Mouse (Mus musculus): ENCODE measurements around the gene Olfr630.
A peak's percentile ranks its signal among the peaks of the same experiment; 100 is the strongest.
"Not testable (repeated sequence)": the region's sequence is repeated elsewhere in the genome, so short reads cannot be mapped to it uniquely, and the experiment has no call there.

Gene Olfr630

DNA sequence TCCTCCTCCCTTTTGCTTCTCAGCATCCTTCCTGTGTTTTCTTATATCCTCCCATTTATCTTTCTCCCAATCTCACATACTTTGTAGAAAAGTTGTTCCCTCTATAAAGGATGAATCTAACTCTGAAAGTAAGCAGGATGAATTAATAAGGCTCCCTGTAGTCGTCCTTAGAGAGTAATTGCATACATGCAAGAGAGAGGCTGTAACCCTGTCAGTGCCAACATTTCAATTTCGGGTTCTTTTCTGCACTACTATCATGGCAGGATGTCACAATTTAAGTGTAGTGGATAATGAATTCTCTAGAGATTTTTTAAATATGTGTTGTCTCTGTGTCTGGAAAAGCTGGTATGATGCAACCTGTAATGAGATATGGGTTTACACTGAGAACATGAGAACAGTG lies at the start of gene Olfr630:
Olfr630 (minus strand) TSS at position 101 of the 400 bp plus-strand sequence.
- no peak for DNase-seq (ENCODE audit: low read depth, low spot score)

DNA sequence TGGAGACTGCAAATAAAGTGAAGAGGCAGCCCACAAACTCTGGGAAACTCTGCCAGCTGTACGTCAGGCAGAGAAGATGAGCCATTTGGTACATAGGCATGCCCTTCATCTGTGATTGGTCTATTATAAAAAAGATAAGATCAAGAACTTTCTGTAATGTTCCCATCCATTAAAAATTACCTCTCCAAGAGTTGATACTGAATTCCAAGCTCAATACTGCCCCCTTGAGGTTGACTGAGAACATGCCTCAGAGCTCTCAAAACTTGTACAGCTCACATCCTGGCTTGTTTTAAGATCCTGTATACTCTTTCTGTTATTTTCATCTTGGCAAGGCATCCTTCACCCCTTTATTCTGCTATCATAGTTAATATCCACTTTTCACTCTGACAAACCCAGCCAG lies 49.7 kb upstream of the Olfr630 start:
- peak; percentile 9 for DNase-seq (ENCODE audit: low read depth, low spot score)

DNA sequence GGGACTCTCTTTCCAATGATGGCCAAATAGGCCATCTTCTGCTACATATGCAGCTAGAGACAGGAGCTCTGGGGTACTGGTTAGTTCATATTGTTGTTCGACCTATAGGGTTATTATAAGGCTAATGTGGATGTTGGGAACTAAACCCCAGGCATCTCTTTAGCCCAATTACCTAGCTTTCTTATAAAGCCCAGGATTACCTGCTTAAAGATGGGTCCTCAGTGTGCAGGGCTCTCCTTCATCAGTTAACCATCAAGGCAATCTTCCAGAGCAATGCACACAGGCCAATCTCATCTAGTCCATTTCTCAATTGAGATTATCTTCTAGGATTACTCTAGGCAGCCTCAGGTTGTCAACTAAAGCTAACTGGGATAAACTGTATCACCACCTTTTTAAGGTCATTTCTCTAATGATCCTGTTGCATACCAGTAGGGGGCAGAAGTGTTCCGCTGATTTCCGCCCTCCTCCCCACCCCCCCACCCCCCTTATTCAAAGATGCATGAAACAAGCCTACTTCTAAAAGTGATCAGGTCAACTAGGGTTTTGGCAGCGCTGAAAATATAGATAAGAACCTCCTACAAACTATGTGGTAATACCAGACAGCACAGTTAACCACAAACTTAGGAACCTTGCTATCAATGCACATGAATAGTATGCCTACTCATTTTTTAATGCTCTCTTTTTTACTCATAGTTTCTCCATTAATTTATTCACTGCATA lies 35.7 kb upstream of the Olfr630 start:
- DNase-seq (ENCODE audit: low read depth, low spot score), result no peak

DNA sequence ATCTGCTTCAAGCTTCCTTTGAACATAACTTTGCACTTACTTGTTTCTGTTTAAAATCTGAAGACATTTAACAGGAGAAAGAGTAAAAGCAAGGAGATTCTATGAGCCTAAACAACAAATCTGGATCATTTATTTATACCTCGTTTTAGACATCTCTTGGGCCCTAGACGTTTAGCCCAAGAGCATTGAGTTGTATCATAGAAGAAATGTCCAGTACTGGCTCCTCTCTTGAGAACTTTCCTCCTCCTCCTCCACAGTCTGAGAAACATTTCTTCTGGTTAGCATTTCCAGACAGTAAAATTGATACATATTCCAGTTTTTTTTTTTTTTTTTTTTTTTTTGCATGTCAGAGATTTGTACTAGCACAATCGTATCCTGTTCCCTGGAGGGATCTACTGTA lies 34.6 kb upstream of the Olfr630 start, which contains the start of gene Olfr67:
Olfr67 (minus strand) TSS at position 101 of the 400 bp plus-strand sequence.
- no peak for DNase-seq (ENCODE audit: low read depth, low spot score)

DNA sequence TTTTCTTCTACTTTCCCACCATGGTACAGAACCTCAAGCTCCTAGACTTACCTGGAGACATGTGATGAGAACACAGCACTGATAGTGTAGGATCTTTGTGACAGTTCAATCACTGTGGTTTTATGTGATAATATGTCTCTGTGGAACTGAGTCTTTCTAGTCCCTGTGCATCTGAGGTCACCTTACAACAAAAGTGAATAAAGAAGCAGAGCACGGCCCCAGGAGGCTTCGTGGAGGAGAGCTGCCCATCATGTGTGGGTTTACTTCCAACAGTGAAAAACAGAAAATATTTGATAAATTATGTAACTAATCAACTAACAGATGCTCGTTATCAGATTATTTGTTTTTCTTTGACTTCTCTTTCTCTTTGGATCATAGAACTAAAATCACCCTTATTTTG lies 22.5 kb upstream of the Olfr630 start, which contains the start of gene Olfr68:
Olfr68 (minus strand) TSS at position 101 of the 400 bp plus-strand sequence.
- no peak for DNase-seq (ENCODE audit: low read depth, low spot score)

DNA sequence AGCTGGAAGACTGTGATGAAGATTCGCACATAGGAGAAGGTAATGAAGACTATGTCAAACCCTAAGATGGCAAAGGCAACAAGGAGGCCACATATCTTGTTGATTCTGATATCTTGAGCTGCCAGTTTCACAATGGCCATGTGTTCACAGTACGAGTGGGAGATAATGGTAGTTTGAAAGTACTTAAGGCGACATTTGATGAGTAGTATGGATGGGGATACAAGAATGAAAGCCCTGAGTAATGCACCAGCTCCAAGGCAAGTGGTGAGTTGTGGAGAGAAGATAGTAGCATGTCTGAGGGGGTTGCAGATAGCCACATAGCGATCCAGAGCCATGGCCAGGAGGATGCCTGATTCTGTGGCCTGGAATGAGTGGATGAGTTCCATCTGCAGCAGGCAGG lies 20.5 kb upstream of the Olfr630 start:
- not testable (repeated sequence) for DNase-seq (ENCODE audit: low read depth, low spot score)

DNA sequence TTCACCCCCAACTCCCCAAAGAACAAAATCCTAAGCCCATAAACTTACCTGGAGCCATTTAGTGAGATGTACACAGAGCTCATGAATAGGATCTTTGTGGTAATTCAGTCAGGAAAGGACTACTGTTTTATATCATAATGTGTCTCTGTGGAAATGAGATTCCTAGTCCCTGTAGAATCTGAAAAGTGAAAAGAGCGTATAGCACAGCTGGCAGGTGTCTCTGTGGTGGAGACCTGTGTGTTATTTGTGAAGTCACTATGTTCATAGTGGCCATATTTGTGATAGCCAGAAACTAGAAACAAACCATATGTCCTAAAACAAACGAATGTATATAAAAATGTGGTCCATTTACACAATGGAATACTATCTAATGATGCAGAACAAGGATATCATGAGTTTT lies 14.4 kb upstream of the Olfr630 start, which contains the start of gene Olfr69:
Olfr69 (minus strand) TSS at position 101 of the 400 bp plus-strand sequence.
- no peak for DNase-seq (ENCODE audit: low read depth, low spot score)

DNA sequence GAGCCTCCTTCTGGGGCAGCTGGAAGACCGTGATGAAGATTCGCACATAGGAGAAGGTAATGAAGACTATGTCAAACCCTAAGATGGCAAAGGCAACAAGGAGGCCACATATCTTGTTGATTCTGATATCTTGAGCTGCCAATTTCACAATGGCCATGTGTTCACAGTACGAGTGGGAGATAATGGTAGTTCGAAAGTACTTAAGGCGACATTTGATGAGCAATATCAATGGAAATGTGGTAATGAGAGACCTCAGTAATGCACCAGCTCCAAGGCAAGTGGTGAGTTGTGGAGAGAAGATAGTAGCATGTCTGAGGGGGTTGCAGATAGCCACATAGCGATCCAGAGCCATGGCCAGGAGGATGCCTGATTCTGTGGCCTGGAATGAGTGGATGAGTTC lies 10.6 kb upstream of the Olfr630 start:
- DNase-seq (ENCODE audit: low read depth, low spot score), result not testable (repeated sequence)

DNA sequence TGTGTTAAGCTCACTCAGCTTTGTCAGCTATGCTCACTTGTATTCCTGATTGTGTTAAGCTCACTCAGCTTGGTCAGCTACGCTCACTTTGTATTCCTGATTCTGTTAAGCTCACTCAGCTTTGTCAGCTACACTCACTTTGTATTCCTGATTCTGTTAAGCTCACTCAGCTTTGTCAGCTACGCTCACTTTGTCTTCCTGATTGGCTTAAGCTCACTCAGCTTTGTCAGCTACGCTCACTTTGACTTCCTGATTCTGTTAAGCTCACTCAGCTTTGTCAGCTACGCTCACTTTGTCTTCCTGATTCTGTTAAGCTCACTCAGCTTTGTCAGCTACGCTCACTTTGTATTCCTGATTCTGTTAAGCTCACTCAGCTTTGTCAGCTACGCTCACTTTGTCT lies 5.1 kb upstream of the Olfr630 start:
- not testable (repeated sequence) for DNase-seq (ENCODE audit: low read depth, low spot score)

DNA sequence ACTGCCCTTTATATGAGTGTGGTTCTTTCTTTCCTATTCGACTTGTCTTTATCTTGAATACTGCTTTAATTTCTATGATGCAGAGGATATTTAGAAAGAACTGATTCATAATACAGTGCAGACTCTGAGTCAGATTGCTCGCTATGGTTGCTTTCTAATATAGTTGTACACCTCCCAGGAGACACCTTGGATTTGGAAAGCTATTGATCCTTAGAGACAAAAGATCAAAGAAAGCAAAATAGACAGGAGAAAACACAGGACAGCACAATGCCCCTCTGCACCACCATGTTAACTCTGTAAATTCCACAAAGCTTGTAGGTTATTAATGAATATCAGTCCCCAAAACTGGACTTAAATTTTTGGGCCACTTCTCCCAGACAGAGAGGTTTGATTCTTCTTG lies 12.3 kb downstream of the Olfr630 start, which contains the start of gene Olfr629:
Olfr629 (minus strand) TSS at position 101 of the 400 bp plus-strand sequence.
- DNase-seq (ENCODE audit: low read depth, low spot score), result no peak

DNA sequence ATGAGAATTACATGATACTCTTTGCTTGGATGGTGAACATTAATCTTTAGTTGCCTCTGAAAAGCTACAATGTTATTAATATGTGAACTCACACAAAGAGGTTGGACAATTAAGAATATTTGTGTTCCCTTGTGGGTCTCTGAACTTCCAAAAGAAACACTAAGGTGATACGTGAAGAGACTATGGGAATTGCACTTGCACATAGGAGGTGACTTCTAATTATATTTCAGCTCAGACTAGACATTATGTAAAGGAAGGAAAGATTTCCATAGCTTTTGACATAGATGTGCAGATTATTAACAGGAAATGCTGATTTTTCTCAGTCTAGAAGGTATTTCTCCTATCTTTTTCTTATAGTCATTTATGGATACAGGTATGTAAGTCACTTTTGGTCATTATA lies 27.1 kb downstream of the Olfr630 start, which contains the start of gene Olfr628:
Olfr628 (plus strand) TSS at position 301 of the 400 bp plus-strand sequence.
- DNase-seq (ENCODE audit: low read depth, low spot score), result no peak

DNA sequence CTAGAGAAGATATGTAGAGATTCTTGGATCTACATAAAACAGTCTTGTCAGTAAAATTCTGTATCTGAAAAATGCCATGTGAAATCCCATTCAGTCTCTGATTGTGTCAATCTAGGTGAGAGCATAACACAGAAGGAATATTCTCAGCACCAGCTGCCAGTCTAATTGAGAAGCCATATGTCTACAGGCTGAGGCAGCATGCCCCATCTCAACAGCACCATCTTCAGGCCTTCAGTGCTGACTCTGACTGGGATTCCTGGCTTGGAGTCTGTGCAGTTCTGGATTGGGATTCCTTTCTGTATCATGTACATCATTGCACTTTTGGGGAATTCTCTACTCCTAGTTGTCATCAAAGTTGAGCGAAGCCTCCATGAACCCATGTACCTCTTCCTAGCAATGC lies 40.7 kb downstream of the Olfr630 start:
- not testable (repeated sequence) for DNase-seq (ENCODE audit: low read depth, low spot score)

DNA sequence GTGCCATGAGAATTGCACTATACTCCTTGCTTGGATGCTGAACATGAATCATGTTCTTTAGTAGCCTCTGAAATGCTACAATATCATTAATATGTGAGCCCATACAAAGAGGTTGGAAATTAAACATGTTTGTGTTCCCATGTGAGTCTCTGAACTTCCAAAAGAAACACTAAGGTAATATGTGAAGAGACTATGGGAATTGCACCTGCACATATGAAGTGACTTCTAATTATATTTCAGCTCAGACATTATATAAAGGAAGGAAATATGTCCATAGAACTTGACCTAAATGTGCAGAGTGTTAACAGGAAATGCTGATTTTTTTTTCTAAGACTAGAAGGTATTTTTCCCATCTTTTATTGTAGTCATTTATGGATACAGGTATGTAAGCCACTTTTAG lies 42.8 kb downstream of the Olfr630 start, which contains the start of gene Olfr243:
Olfr243 (plus strand) TSS at position 301 of the 400 bp plus-strand sequence.
- DNase-seq (ENCODE audit: low read depth, low spot score), result no peak

DNA sequence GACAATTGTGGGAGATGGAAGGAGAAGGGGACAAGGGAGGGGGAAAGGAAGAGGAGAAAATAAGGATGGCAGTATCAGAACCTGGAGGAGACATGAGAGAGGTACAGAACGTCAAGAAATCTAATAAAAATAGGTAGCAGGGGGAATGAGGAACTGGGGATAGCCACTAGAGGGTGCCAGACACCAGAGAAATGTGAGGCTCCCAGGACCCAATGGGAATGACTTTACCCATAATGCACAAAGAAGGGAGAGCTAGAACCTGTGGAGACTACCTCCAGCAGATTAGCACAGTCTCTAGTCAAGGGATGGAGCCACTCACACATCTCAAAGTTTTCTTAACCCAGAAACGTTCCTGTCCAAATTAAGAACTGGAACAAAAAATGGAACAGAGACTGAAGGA lies 45.1 kb downstream of the Olfr630 start:
- DNase-seq (ENCODE audit: low read depth, low spot score), result no peak
